Mouse (Mus musculus) spleen, adult 2 months (tissue): ENCODE measurements around the gene Gprc5c. TPM values are rescaled to one million over a fixed set of nuclear protein-coding genes. Genes with fewer than 3 reads are reported as not detected.

ENCODE experiments used
- DNase-seq, 2 experiments: peaks; one replicate each; pipeline versions ENCODE4 v3.0.0 to v3.0.0-alpha.2; 2012 to 2021; ENCODE audit warnings: low spot score in 2 of 2, low read depth in 1 of 2
- H3K27ac ChIP-seq: fragments of 200-500 bp; 2 replicates; pipeline ENCODE4 v1.5.1; 2012; ENCODE audit warnings: low read length, inconsistent platforms; ENCODE audit not compliant: insufficient read depth
- H3K27me3 ChIP-seq: fragments of 200-500 bp; 2 replicates; pipeline ENCODE4 v1.6.1; 2012; ENCODE audit warnings: mild to moderate bottlenecking, moderate library complexity, low read length, inconsistent platforms; ENCODE audit not compliant: control insufficient read depth, insufficient read depth
- H3K36me3 ChIP-seq: fragments of 200-500 bp; 2 replicates; pipeline ENCODE4 v1.6.1; 2012; ENCODE audit warnings: mild to moderate bottlenecking, low read length, inconsistent platforms; ENCODE audit not compliant: control insufficient read depth, insufficient read depth
- H3K4me1 ChIP-seq: fragments of 200-500 bp; 2 replicates; pipeline ENCODE4 v1.6.1; 2011; ENCODE audit warnings: inconsistent platforms; ENCODE audit not compliant: control insufficient read depth, insufficient read depth, insufficient read length
- H3K4me3 ChIP-seq: fragments of 200-500 bp; 2 replicates; pipeline ENCODE4 v1.5.1; 2011; ENCODE audit warnings: mild to moderate bottlenecking, inconsistent platforms; ENCODE audit not compliant: insufficient read depth, insufficient read length; ENCODE audit errors: extremely low read depth
- CTCF ChIP-seq: fragments of 200-500 bp; IDR thresholded peaks from 2 replicates; pipeline ENCODE4 v1.5.1; 2011; ENCODE audit warnings: mild to moderate bottlenecking, inconsistent platforms; ENCODE audit not compliant: insufficient read depth, insufficient read length, insufficient replicate concordance; ENCODE audit errors: extremely low read depth
- POLR2A ChIP-seq: fragments of 200-500 bp; IDR thresholded peaks from 2 replicates; pipeline ENCODE4 v1.6.1; 2011; ENCODE audit warnings: low read depth, low read length, inconsistent platforms
- WGBS: fragments of 180-500 bp; shearing (Covaris S2); methylation state at CpG from one replicate; pipeline ENCODE4 v1.1.7; 2018; 5-methylcytosine and 5-hydroxymethylcytosine counted together
- polyA plus RNA-seq: library from polyadenylated mRNA; depleted of rRNA; stranded (reverse); fragments of >200 nt; gene quantifications from 2 replicates; pipeline ENCODE4 v1.2.3, GENCODE M21; 2012

The Gprc5c gene
- polyA plus RNA-seq, 1 experiment, result 9.5 TPM

- H3K4me3 ChIP-seq, result no peak overlapping the region
- no peak for DNase-seq
- H3K36me3 ChIP-seq, result no peaks in the 10 kb centered on the region
- H3K4me1 ChIP-seq, result peaks cover 15% of the 10 kb centered on the region; the same call in 1 of the 2 replicates
- H3K27me3 ChIP-seq, result no peaks in the 10 kb centered on the region
- H3K27ac ChIP-seq, result no peak overlapping the region
- TF ChIP-seq POLR2A, result no peak
- no peak for TF ChIP-seq CTCF
- 83% methylated on average over 1 of the region's 1 CpGs for WGBS
These were observed 41.6 kb upstream of the Gprc5c start for GRCm38 (mm10) chr11:114809371-114809770.

GRCm38 (mm10) chr11:114810344-114810743, 40.6 kb upstream of the Gprc5c start:
- WGBS, result 29% methylated on average over 4 of the region's 4 CpGs
- TF ChIP-seq POLR2A (no peak), CTCF (no peak)
- no peak for DNase-seq

GRCm38 (mm10) chr11:114812731-114813240, 38.2 kb upstream of the Gprc5c start:
- Histone ChIP-seq H3K4me1 (peaks cover 10% of the 10 kb centered on the region; the same call in 1 of the 2 replicates), H3K27ac (no peak overlapping the region), H3K4me3 (no peak overlapping the region), H3K36me3 (no peaks in the 10 kb centered on the region), H3K27me3 (no peaks in the 10 kb centered on the region)
- 13% methylated on average over 6 of the region's 6 CpGs for WGBS
- no peak for TF ChIP-seq POLR2A
- TF ChIP-seq CTCF, result peak; percentile 92; the same call in 1 of the 2 replicates
- peak; percentile 47 to 84 for DNase-seq

More at GRCm38 (mm10) chr11:114810344-114810743, 40.6 kb upstream of the Gprc5c start:
- Histone ChIP-seq H3K27me3 (no peaks in the 10 kb centered on the region), H3K27ac (no peak overlapping the region), H3K4me1 (peaks cover 21% of the 10 kb centered on the region; the same call in 1 of the 2 replicates), H3K4me3 (no peak overlapping the region), H3K36me3 (no peaks in the 10 kb centered on the region)

GRCm38 (mm10) chr11:114814873-114815592, 35.9 kb upstream of the Gprc5c start:
- Histone ChIP-seq H3K36me3 (no peaks in the 10 kb centered on the region), H3K4me1 (peaks cover 7% of the 10 kb centered on the region; the same call in 1 of the 2 replicates), H3K27me3 (no peaks in the 10 kb centered on the region), H3K27ac (no peak overlapping the region), H3K4me3 (no peak overlapping the region)
- 46% methylated on average over 11 of the region's 11 CpGs for WGBS
- no peak for DNase-seq
- TF ChIP-seq CTCF (no peak), POLR2A (no peak)

GRCm38 (mm10) chr11:114816934-114817333, 34.0 kb upstream of the Gprc5c start:
- Histone ChIP-seq H3K4me3 (no peak overlapping the region), H3K27me3 (no peaks in the 10 kb centered on the region), H3K36me3 (no peaks in the 10 kb centered on the region), H3K4me1 (peaks cover 7% of the 10 kb centered on the region; the same call in 1 of the 2 replicates), H3K27ac (no peak overlapping the region)
- no peak for DNase-seq
- 86% methylated on average over 4 of the region's 4 CpGs for WGBS
- no peak for TF ChIP-seq CTCF
- no peak for TF ChIP-seq POLR2A

- no peak overlapping the region for H3K4me3 ChIP-seq
- 29% methylated on average over 7 of the region's 7 CpGs for WGBS
- no peak for DNase-seq
- TF ChIP-seq POLR2A (no peak), CTCF (no peak)
- H3K27ac ChIP-seq, result no peak overlapping the region
- H3K36me3 ChIP-seq, result no peaks in the 10 kb centered on the region
- no peaks in the 10 kb centered on the region for H3K27me3 ChIP-seq
- H3K4me1 ChIP-seq, result peaks cover 7% of the 10 kb centered on the region; the same call in 1 of the 2 replicates
These were observed 32.8 kb upstream of the Gprc5c start for GRCm38 (mm10) chr11:114818185-114818584.

- Histone ChIP-seq H3K27ac (no peak overlapping the region), H3K36me3 (no peaks in the 10 kb centered on the region), H3K27me3 (no peaks in the 10 kb centered on the region), H3K4me3 (no peak overlapping the region), H3K4me1 (peaks cover 7% of the 10 kb centered on the region; the same call in 1 of the 2 replicates)
- 84% methylated on average over 2 of the region's 2 CpGs for WGBS
- TF ChIP-seq POLR2A (no peak), CTCF (no peak)
- DNase-seq, result no peak
These were observed 31.8 kb upstream of the Gprc5c start for GRCm38 (mm10) chr11:114819110-114819509.
